Mouse (Mus musculus) embryo, embryonic 11 days (tissue): ENCODE measurements around the gene Zdhhc14.

Experiments used
- DNase-seq: peaks from one replicate; pipeline ENCODE4 v3.0.0-alpha.2; 2015

Zdhhc14 gene

DNA sequence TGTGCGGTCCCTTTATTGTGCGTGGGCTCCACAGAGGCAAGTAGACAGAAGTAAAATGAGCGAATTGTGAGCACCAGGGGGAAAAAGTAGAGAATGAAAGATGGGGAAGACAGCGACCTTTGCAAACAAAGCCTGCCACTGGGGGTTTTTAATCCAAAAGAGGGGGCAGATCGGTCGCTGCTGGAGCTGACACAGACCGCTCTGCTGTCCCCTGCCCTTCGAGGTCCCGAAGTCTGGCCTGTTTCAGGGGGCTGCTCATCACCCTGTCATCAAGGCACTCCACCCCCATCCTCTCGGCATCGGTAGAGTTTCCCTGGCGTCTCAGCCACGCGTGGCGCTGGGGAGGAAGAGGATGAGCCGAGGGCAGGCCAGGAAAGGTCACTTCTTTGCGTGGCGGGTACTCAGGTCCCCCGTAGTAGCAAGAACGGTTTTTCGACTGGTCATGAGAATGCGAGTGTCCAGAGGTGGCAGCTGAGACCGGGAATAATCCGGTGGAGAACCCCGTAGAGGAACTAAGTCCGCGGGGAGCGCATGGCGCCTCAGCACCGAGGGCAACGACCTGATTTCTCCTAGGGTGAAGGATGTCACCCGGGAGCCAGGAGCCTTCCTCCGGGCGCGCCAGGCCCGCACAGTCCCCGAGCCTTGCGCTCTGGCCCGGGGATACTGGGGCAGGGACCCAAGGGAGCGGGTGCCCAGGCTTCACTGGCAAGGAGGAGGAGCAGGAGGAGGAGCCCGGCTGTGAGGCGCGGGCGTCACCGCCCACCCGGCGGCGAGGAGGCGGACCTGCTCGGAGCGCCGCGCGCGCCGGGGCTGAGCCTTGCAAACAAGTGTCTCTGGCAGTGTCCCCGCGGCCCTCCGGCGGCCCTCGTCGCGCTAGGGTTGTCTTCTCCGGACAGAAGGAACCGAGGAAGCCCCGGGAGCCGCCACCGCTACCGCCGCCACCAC is at the start of gene Zdhhc14:
Zdhhc14 (plus strand) TSS at position 757 of the 945 bp plus-strand sequence.
- DNase-seq: peak; percentile 92

- no peak for DNase-seq
Measured at GRCm38 (mm10) chr17:5443260-5443659, 49.1 kb upstream of the Zdhhc14 start.

- no peak for DNase-seq
Measured at GRCm38 (mm10) chr17:5443751-5444150, 48.6 kb upstream of the Zdhhc14 start.

DNA sequence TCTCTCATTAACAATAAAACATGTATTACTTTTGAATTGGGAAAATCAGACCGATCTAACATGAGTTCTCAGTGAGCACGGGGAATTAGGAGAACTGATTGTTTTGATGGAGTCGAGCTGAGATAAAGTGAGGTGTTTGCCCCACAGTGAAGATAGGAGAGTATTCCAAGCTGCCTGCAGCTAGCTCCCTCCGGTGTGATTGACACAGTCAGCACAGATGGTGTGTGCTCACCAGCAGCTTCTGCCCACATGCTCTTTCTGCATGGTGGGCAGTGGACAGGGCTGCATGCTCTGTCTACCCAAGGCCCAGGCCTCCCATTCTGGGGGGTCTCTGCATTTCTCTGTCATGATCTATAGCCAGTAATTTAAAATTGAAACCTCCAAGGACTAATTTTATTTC is 38.7 kb upstream of the Zdhhc14 start:
- no peak for DNase-seq

GRCm38 (mm10) chr17:5463912-5464311 is 28.4 kb upstream of the Zdhhc14 start:
- no peak for DNase-seq

DNA sequence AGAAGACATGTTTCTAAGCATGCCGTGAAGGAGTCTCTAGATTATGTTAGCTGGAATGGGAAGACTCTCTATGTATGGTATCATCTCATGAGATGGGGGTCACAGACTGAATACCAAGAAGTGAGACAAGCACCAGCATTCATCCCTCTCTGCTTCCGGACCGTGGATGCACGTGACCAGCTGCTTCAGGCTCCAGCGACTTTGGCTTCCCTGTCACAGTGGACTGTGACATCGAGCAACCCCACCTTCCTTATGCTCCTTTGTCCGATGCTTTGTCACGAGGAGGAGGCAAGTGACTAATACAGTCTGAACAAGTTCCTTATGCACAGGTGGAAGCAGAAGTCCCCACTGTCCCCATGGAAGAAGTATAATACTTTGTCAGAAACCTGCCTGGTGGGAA is 25.6 kb upstream of the Zdhhc14 start:
- no peak for DNase-seq

DNA sequence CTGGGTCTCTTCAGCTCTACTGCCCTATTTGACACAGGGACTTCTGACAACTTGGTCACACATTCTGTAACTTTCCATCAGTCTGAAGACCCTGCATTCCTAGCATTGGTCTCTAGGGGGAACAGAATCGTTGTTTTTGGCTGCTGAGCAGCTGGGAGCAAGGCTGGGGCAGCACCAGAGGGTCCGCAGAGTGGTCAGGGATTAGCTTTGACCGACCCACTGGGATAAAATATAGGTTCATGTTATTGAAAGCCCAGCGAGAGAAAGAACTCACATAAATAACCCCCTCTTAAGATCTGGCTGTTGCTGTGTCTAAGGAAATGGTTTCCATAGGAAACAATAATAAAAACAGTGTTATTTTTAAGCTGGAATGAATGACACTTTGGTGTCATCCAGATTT is 25.2 kb upstream of the Zdhhc14 start:
- no peak for DNase-seq

- no peak for DNase-seq
Measured at GRCm38 (mm10) chr17:5472268-5472667, 20.1 kb upstream of the Zdhhc14 start.

DNA sequence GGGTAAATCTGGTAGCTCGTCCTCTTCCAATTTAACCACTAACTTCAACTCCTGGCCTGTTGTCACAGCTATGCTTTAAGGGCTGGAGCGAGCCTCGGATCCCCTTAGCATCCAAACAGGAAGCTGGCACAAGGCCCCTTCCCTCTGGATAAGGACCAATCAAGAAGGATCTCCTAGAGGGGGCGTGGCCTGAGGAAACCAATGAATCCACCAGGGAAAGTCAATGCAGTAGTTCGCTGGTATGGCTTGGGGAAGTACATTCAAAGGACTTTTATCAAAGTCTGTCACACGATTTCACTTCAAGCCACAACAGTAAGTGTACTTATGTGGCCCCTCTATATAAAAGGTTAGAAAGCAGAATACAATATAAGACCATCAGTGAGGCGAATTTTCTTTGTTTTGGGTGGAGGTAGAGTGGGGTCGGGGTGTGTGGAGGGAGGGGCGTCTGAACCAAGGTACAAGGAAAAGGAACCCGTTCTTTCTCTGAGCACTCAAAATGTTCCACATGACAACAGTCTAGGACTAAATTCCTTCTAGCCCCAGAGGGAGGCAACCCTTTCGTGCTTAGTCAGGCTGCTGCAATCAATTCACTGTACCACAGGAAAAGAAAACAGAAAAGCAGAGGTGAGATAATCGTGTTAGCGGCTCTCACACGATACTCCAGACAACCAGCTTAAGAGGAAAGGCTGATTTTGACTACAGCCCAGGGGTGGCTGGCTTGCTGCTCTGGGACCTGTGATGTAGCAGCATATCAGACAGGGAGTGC is 16.2 kb upstream of the Zdhhc14 start:
- DNase-seq: peak; percentile 45

- DNase-seq: no peak
Measured at GRCm38 (mm10) chr17:5483456-5483855, 8.9 kb upstream of the Zdhhc14 start.

- DNase-seq: no peak
Measured at GRCm38 (mm10) chr17:5484663-5485062, 7.7 kb upstream of the Zdhhc14 start.

- DNase-seq: no peak
Measured at GRCm38 (mm10) chr17:5488156-5488555, 4.2 kb upstream of the Zdhhc14 start.

- DNase-seq: no peak
Measured at GRCm38 (mm10) chr17:5490351-5490750, 2.0 kb upstream of the Zdhhc14 start.

DNA sequence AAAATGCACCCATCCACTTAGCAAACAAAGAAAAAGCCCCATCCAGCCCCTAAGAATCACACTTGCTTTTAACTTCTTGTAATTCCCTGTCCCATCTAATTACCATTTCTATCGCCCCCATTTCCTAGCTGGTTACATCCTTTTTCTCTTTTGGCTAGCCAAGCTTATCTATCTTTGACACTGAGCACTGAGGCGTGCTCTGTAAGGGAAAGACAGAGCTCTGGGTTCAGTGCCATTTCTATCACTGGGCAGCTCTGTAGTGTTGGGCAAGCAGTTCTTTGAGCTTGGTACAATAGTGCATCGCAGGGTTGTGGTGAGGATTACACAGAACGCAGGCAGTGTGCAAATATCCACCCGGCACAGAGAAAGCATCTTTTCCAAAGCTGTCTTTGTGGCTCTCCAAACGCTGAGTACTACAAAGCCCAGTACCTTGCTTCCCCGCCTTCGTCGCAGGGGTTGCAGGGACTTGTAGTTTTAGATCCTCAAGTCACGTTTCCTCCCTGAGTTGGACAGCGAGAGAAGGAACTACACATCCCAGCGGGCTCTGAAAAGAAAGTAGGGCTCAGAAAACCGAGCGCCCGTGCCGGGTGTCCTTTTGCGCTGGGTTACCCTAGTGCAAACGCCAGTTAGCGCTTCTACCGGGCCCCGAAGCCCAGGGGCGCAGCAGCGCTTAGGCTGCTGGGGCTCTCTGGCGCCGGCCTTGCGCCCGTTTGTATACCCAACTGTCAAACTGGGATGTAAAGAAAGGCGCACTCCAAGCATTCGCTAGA is 1.1 kb upstream of the Zdhhc14 start:
- peak; percentile 96 for DNase-seq

DNA sequence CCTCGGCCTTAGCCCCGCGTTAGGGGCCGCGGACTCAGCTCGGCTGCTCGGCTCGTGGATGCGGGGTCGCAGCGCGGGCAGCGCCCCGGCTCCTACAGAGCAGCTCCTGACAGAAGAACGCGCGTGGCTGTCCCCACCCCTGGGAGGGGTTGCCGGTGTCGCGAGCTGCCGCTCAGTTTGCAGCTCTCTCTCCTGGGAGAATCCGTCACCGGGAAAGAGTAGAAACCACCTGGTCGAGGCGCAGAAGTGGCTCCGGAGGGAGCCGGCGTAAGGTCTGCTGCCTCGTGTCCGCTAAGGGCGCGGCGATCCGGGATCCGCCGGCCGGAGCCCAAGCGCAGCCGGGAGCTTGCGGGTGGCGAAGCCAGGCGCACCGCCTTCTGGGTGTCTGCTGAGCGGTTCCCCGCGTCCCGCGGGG is 396 bp downstream of the Zdhhc14 start:
- DNase-seq: peak; percentile 66

- peak; percentile 54 for DNase-seq
Measured at GRCm38 (mm10) chr17:5493161-5493771, 909 bp downstream of the Zdhhc14 start.

GRCm38 (mm10) chr17:5493809-5494208 is 1.5 kb downstream of the Zdhhc14 start:
- no peak for DNase-seq

DNA sequence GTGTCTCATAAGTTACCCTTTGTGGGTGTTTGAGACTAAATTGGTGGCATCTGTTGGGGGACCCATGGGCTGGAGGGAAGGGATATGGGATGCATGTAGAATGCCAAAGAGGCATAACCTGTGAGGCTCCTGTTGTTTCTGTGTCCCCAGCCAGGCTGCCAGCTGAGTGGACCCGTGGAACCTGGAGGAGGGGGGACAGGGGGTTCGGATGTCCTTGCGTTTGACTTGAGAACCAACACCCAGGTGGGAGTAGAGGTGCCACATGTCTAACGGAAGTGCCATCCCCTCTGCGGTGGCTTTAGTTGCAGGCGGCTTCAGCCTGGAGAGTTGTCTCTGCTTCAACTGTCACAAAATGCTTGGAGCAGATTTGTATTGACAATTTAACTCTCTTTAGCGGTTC is 2.5 kb downstream of the Zdhhc14 start:
- no peak for DNase-seq

- no peak for DNase-seq
Measured at GRCm38 (mm10) chr17:5497695-5498094, 5.3 kb downstream of the Zdhhc14 start.

DNA sequence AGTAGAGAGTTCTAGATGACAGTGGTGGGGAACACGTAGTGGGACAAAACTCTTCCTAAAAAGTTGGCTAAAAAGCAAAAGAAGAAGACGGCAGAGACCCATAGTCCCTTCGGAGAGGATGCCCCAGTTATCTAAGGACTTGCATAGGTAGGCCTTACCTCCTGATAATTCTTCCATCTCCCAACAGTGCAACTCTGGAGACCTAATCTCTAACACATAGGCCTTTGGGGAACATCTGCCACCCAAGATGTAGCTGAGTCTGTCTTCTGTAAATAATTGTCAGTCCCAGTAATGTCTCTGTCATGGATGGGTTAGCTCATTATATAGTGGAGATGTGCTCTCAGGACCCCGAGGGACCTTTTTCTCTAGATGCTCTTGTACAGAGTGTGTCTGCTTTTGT is 6.6 kb downstream of the Zdhhc14 start:
- DNase-seq: no peak

DNA sequence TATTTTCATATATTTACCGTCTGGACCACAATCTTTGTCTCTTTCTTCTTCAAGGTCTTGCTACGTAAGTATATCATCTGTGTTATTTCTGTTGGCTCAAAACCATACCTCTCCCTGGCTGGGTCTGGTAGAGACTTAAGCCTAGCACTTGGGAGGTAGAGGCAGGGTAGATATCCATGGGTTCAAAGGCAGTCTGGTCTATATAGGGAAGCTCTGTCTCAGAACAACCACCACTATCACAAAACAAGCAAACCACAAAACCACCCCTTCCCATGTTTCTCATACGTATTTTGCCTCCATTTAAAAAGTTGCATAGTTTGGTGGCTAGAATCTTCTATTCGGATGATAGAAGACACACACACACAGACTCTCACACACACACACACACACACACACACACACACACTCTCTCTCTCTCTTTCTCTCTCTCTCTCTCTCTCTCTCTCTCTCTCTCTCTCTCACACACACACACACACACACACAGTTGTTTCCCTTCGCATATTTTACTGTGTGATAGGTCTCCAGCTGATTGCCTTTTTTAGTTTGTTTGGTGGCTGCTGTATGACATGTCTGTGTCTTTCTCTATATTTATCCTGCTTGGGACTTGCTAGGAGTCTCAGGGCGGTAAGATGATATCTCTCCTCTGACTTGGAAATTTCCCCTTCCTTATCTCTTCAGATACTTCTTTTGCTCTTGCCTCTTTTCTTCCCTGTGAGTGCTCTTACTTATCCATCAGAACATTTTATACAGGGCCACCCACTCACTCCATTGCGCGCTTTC is 11.8 kb downstream of the Zdhhc14 start:
- no peak for DNase-seq

DNA sequence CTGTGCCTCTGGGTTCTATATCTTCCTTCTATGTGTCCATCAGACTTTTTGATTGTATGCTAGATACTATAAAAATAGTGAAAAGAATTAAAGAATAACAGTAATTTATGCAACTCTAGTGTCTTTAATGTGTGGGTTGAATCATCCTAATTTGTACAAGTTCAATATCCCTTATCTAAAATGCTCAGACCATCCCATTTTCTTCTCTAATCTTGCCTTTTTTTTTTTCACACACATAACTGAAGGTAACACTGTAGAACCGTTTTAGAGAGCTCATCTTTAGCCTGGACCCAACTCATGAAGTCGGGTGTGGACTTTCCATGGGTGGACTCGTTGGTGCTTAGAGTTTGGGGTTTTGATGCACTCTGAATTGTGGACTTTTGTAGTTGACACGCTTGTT is 12.6 kb downstream of the Zdhhc14 start:
- DNase-seq: no peak
